Comparison of ENCODE assay signal across 8 mouse cellular contexts in the genomic region with DNA sequence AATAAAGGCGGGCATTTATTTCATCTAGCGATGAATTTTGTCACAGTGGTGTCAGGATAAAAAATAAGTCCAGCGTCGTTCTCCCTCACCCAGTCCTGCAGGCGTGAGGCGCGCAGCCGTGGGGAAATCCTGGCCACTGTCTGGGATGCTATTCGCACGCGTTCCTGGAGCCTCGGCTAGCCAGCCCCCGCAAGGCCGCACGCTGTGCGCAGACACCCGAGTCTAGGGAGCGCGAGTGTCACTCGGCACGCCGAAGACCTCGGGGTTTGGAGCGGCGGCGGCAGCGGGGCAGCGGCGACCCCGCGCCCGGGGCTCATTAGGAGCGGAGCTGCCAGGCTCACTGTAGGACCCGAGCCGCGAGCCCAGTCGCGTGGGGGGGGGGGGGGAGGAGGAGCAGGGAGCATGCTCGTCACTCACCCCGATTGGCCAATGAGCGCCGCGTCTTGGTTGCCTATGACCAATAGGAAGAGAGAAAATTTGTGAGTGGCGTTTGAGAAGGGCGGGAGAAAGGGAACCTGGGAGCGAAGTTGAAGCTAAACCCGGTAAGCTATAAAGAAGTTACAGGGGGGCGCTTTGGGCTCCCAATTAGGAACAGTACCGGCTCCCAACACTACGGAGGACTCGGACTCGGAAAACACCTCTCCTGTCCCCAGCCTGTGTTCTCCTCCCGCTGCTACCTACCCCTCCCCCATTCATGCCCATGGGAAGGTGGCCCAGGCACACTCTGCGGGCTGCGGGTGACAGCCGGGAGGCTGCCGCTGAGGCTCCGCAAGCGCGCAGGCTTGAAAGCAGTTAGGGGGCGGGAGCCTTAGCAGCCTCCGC. TPM values are rescaled to one million over a fixed set of nuclear protein-coding genes. Genes with fewer than 3 reads are reported as not detected.
DNase-seq lines count a peak whose midpoint lies in the region; ATAC-seq and TF ChIP-seq lines count a peak whose summit lies in the region.

TSS of gene Sim1 (plus strand) at position 585 of the 822 bp plus-strand sequence.

- peaks cover 70% of the 10 kb centered on the region for H3K27me3 ChIP-seq in forebrain, postnatal 0 days (ENCODE audit: insufficient read depth, low read length)
- H3K27me3 ChIP-seq in intestine, embryonic 15.5 days (replicated peaks): peaks cover 80% of the 10 kb centered on the region
- peaks cover 97% of the 10 kb centered on the region for H3K27me3 ChIP-seq in liver, embryonic 15.5 days
- peaks cover 96% of the 10 kb centered on the region for H3K27me3 ChIP-seq in neural tube, embryonic 13.5 days

- H3K9me3 ChIP-seq in forebrain, postnatal 0 days (ENCODE audit: low read length): no peaks in the 10 kb centered on the region
- H3K9me3 ChIP-seq in intestine, embryonic 15.5 days: no peaks in the 10 kb centered on the region
- H3K9me3 ChIP-seq in liver, embryonic 15.5 days (replicated peaks): no peaks in the 10 kb centered on the region
- H3K9me3 ChIP-seq in neural tube, embryonic 13.5 days: no peaks in the 10 kb centered on the region

- no peak within 1 kb of the TSS for H3K27ac ChIP-seq in forebrain, postnatal 0 days (ENCODE audit: low read depth, low read length)
- no peak within 1 kb of the TSS for H3K27ac ChIP-seq in intestine, embryonic 15.5 days
- no peak within 1 kb of the TSS for H3K27ac ChIP-seq in liver, embryonic 15.5 days (replicated peaks)
- H3K27ac ChIP-seq in neural tube, embryonic 13.5 days (replicated peaks): no peak within 1 kb of the TSS

- H3K9ac ChIP-seq in forebrain, postnatal 0 days: no peak within 1 kb of the TSS
- no peak within 1 kb of the TSS for H3K9ac ChIP-seq in intestine, embryonic 15.5 days
- H3K9ac ChIP-seq in liver, embryonic 15.5 days: no peak within 1 kb of the TSS
- peak within 1 kb of the TSS; percentile 35; the same call in 1 of the 2 replicates for H3K9ac ChIP-seq in neural tube, embryonic 13.5 days

- no peaks in the 10 kb centered on the region for H3K36me3 ChIP-seq in forebrain, postnatal 0 days (ENCODE audit: insufficient read depth)
- H3K36me3 ChIP-seq in intestine, embryonic 15.5 days: no peaks in the 10 kb centered on the region
- H3K36me3 ChIP-seq in liver, embryonic 15.5 days (replicated peaks): no peaks in the 10 kb centered on the region
- no peaks in the 10 kb centered on the region for H3K36me3 ChIP-seq in neural tube, embryonic 13.5 days

- 0 out of 2 replicates have a peak, but pooled peaks cover 3% of the 10 kb centered on the region for H3K4me1 ChIP-seq in forebrain, postnatal 0 days (ENCODE audit: insufficient read depth)
- peaks cover 15% of the 10 kb centered on the region for H3K4me1 ChIP-seq in intestine, embryonic 15.5 days (replicated peaks)
- peaks cover 12% of the 10 kb centered on the region for H3K4me1 ChIP-seq in liver, embryonic 15.5 days (replicated peaks)
- peaks cover 13% of the 10 kb centered on the region for H3K4me1 ChIP-seq in neural tube, embryonic 13.5 days (replicated peaks)

- peak; percentile 81 to 82 for DNase-seq in right cerebral cortex, postnatal 10 days (ENCODE audit: low spot score in 2 of 2)
- DNase-seq in right cerebral cortex, adult 18-20 months: no peak
- peak; percentile 27 to 36 for DNase-seq in cerebellum, adult 18-20 months
- peak; percentile 91 for DNase-seq in forebrain, postnatal 0 days
- DNase-seq in natural killer cell, adult 2 months (ENCODE audit: low spot score in 2 of 2): no peak

- peak within 1 kb of the TSS; percentile 65 for H3K4me2 ChIP-seq in forebrain, postnatal 0 days (ENCODE audit: low read depth)
- H3K4me2 ChIP-seq in intestine, embryonic 15.5 days (replicated peaks): peak within 1 kb of the TSS; percentile 82
- peak within 1 kb of the TSS; percentile 63 for H3K4me2 ChIP-seq in liver, embryonic 15.5 days
- peak within 1 kb of the TSS; percentile 72 for H3K4me2 ChIP-seq in neural tube, embryonic 13.5 days

- TF ChIP-seq CTCF in forebrain, postnatal 0 days (IDR thresholded peaks at IDR 0.05; ENCODE audit: low read depth): no peak

- WGBS in forebrain, postnatal 0 days: 2% methylated on average over 58 of the region's 62 CpGs
- WGBS in intestine, embryonic 15.5 days: under 1% methylated on average over 62 of the region's 62 CpGs
- WGBS in liver, embryonic 15.5 days (ENCODE audit: insufficient replicate concordance): under 1% methylated on average over 62 of the region's 62 CpGs
- WGBS in neural tube, embryonic 13.5 days: under 1% methylated on average over 62 of the region's 62 CpGs

- peak; percentile 97 for ATAC-seq in forebrain, postnatal 0 days
- ATAC-seq in intestine, embryonic 15.5 days: peak; percentile 93
- peak; percentile 65 for ATAC-seq in liver, embryonic 15.5 days (ENCODE audit: insufficient read depth)
- peak; percentile 96 for ATAC-seq in neural tube, embryonic 13.5 days (ENCODE audit: low read depth)

- H3K4me3 ChIP-seq in forebrain, postnatal 0 days (ENCODE audit: low read depth, low read length): peak within 1 kb of the TSS; percentile 43
- H3K4me3 ChIP-seq in intestine, embryonic 15.5 days (replicated peaks): peak within 1 kb of the TSS; percentile 43
- peak within 1 kb of the TSS; percentile 44 for H3K4me3 ChIP-seq in liver, embryonic 15.5 days (replicated peaks)
- H3K4me3 ChIP-seq in neural tube, embryonic 13.5 days: peak within 1 kb of the TSS; percentile 45

RNA-seq across cellular contexts. Expression of gene Sim1, which starts in this region (rescaled TPM):
- total RNA-seq in forebrain, postnatal 0 days (2014; rRNA removed): 2.6 and 8.4 TPM in 2 replicates
- 0.19 and 0.50 TPM in 2 replicates for polyA plus RNA-seq in forebrain, postnatal 0 days (2015; fragmentation: Nextera tagmentation; extraction: Ambion mirVana)
- polyA plus RNA-seq in intestine, embryonic 15.5 days (2015; fragmentation: Nextera tagmentation; extraction: Ambion mirVana): 0.05 TPM in 1 of 2 replicates, not detected in the other
- polyA plus RNA-seq in liver, embryonic 15.5 days (2015; fragmentation: Nextera tagmentation; extraction: Ambion mirVana): not detected in 2 replicates
- 1.3 and 1.8 TPM in 2 replicates for polyA plus RNA-seq in neural tube, embryonic 13.5 days (2015; fragmentation: Nextera tagmentation; extraction: Ambion mirVana)

Comparison
In these comparisons a context has a peak if more than half of its experiments do, and no peak if none do; other contexts are left out.
1. DNase-seq: peak in right cerebral cortex, postnatal 10 days (2 of 2), cerebellum, adult 18-20 months (2 of 2) and forebrain, postnatal 0 days (single experiment); none in right cerebral cortex, adult 18-20 months (single experiment) and natural killer cell, adult 2 months (0 of 2).
2. Peak in ATAC-seq, H3K4me3 ChIP-seq and H3K4me2 ChIP-seq in intestine, embryonic 15.5 days; RNA of the gene not detected or under 1 TPM.
3. Peak in ATAC-seq, H3K4me3 ChIP-seq and H3K4me2 ChIP-seq in liver, embryonic 15.5 days; RNA of the gene not detected or under 1 TPM.
4. Peak in every context shown above with its lines, with median percentiles within 50 percentile points of each other: ATAC-seq, H3K4me2 ChIP-seq and H3K4me3 ChIP-seq.